Mouse (Mus musculus) leukemia stem cell, adult 10-12 weeks (primary cell): ENCODE measurements around the gene Olfr893. TPM values are rescaled to one million over a fixed set of nuclear protein-coding genes. Genes with fewer than 3 reads are reported as not detected.

ENCODE experiments used
- polyA plus RNA-seq: library from polyadenylated mRNA; stranded (reverse); fragments of >175 nt; gene quantifications from 2 replicates; pipeline ENCODE4 v1.2.3, GENCODE M21; 2012; ENCODE audit warnings: low replicate concordance

Gene Olfr893
- not detected in 2 replicates for polyA plus RNA-seq

DNA sequence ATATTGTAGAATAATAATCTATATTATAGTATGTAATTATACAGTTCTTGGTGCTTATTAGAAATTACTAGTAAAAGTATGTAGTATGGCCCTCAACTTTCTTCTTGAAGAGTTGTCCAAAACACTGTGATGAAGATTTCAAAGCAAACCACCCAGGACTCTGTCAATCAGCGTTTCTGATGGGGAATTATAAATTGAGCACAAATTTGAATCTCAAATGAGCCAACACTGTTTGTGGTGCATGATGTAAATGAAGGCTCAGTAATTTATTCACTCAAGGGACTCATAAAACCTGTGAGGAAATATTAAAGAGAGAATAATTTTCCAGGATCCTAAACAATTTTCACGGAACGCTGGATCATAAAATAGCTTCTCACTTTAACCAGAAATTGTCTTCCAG is at the start of gene Olfr893:
Gene Olfr893, plus strand, starts transcription at position 301 of the 400 bp plus-strand sequence.

DNA sequence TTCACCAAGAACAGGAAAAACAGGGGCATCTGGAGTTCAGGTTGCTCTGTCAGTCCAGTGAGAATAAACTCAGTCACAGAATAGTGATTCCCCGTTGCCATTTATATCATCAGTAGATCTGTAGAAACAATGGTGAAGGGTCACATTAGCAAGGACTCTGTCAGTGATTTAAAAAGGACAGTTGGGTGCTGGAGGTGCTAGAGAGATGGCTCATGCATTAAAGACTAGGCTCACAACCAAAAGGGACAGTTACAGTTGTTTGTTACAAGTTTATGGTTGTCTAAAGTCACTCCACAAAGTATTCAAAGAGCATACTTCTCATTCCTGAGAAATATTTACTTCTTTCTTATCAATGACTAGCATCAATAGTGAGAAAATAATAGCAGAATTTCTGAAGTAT is 27.4 kb upstream of the Olfr893 start, which contains the start of gene Olfr891:
Gene Olfr891, minus strand, starts transcription at position 101 of the 400 bp plus-strand sequence.

DNA sequence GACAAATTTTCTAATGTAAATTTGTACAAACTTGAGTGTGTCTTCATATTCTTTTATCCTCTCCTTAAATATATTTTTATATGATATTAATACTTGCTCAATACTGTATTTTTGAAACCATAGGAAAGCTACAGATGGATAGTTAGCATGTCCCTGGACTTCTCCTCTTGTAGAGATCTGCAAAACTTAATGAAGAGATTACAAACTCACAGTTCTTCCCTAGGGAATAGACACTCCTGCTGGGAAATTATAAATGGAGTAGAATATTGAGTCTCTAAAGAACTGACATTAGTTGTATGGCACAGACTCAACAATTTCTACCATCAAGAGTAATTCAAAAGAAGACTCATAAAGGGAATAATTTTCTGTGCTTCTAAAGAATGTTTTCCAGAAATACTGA is 9.6 kb downstream of the Olfr893 start, which contains the start of gene Olfr894:
Gene Olfr894, plus strand, starts transcription at position 301 of the 400 bp plus-strand sequence.

DNA sequence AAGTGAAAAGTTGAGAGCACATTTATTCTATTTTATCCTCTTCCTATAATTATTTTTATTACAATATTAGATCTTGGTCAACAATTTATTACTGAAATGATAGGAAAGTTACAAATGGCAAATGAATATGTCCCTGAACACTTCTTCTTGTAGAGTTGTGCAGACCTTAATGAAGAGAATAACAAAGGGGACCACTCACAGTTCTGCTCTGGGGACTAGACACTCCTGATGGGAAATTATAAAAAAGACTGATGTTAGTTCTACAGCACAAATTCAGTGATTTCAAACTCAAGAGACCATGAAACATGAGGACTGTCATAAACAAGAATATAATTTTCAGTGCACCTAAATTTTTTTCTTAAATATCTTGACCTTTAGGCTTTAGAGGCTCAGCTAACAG is 44.3 kb downstream of the Olfr893 start, which contains the start of gene Olfr143:
Gene Olfr143, plus strand, starts transcription at position 301 of the 400 bp plus-strand sequence.

Other genes starting within 250 kb of the Olfr893 start
- not detected in 2 replicates for gene Olfr881, start 216.5 kb upstream of the Olfr893 start, polyA plus RNA-seq
- gene Olfr883, start 182.6 kb upstream of the Olfr893 start, polyA plus RNA-seq = not detected in 2 replicates
- not detected in 2 replicates for gene Olfr884, start 161.8 kb upstream of the Olfr893 start, polyA plus RNA-seq
- gene Olfr885, start 147.0 kb upstream of the Olfr893 start, polyA plus RNA-seq = not detected in 2 replicates
- 0.05 TPM in 1 of 2 replicates, not detected in the other for gene Olfr887, start 124.3 kb upstream of the Olfr893 start, polyA plus RNA-seq
- not detected in 2 replicates for gene Olfr888, start 100.2 kb upstream of the Olfr893 start, polyA plus RNA-seq
- gene Olfr889, start 93.2 kb upstream of the Olfr893 start, polyA plus RNA-seq = not detected in 2 replicates
- gene Olfr890, start 65.8 kb upstream of the Olfr893 start, polyA plus RNA-seq = not detected in 2 replicates
- gene Olfr891, start 27.5 kb upstream of the Olfr893 start, polyA plus RNA-seq = not detected in 2 replicates
- gene Olfr894, start 9.7 kb downstream of the Olfr893 start, polyA plus RNA-seq = not detected in 2 replicates
- gene Olfr143, start 44.4 kb downstream of the Olfr893 start, polyA plus RNA-seq = not detected in 2 replicates
- not detected in 2 replicates for gene Olfr895, start 59.5 kb downstream of the Olfr893 start, polyA plus RNA-seq
- not detected in 2 replicates for gene Olfr896-ps1, start 82.7 kb downstream of the Olfr893 start, polyA plus RNA-seq
- not detected in 2 replicates for gene Olfr25, start 120.7 kb downstream of the Olfr893 start, polyA plus RNA-seq
- not detected in 2 replicates for gene Olfr898, start 140.0 kb downstream of the Olfr893 start, polyA plus RNA-seq
- gene Olfr250, start 158.5 kb downstream of the Olfr893 start, polyA plus RNA-seq = not detected in 2 replicates
- not detected in 2 replicates for gene Olfr251, start 168.7 kb downstream of the Olfr893 start, polyA plus RNA-seq
- not detected in 2 replicates for gene Olfr147, start 193.3 kb downstream of the Olfr893 start, polyA plus RNA-seq
- gene Olfr901, start 221.1 kb downstream of the Olfr893 start, polyA plus RNA-seq = not detected in 2 replicates
- gene Olfr902, start 239.3 kb downstream of the Olfr893 start, polyA plus RNA-seq = not detected in 2 replicates